Mouse (Mus musculus): ENCODE measurements around the gene Nelfe.
"Not testable (repeated sequence)": the region's sequence is repeated elsewhere in the genome, so short reads cannot be mapped to it uniquely, and the experiment has no call there.

Gene Nelfe

GRCm38 (mm10) chr17:34849722-34850516 lies at the start of gene Nelfe, which contains the start of gene Skiv2l:
TSS of gene Nelfe (plus strand) at chr17:34850391.
TSS of gene Skiv2l (minus strand) at chr17:34850210.
- peak; percentile 99 for DNase-seq (ENCODE audit: low read depth)

GRCm38 (mm10) chr17:34800781-34801305 lies 49.3 kb upstream of the Nelfe start:
- not testable (repeated sequence) for DNase-seq (ENCODE audit: low read depth)

- not testable (repeated sequence) for DNase-seq (ENCODE audit: low read depth)
Observed at GRCm38 (mm10) chr17:34802756-34803155, 47.4 kb upstream of the Nelfe start.

GRCm38 (mm10) chr17:34803367-34803766 lies 46.8 kb upstream of the Nelfe start:
- not testable (repeated sequence) for DNase-seq (ENCODE audit: low read depth)

GRCm38 (mm10) chr17:34804301-34804700 lies 45.9 kb upstream of the Nelfe start, which contains the start of gene Cyp21a1:
TSS of gene Cyp21a1 (minus strand) at chr17:34804561.
- DNase-seq (ENCODE audit: low read depth): not testable (repeated sequence)

GRCm38 (mm10) chr17:34804871-34805562 lies 45.2 kb upstream of the Nelfe start:
- peak; percentile 31 for DNase-seq (ENCODE audit: low read depth)

GRCm38 (mm10) chr17:34807176-34807575 lies 43.0 kb upstream of the Nelfe start:
- DNase-seq (ENCODE audit: low read depth): no peak

- DNase-seq (ENCODE audit: low read depth): no peak
Observed at GRCm38 (mm10) chr17:34808599-34809205, 41.5 kb upstream of the Nelfe start.

GRCm38 (mm10) chr17:34810411-34810810 lies 39.8 kb upstream of the Nelfe start:
- DNase-seq (ENCODE audit: low read depth): not testable (repeated sequence)

GRCm38 (mm10) chr17:34810811-34811210 lies 39.4 kb upstream of the Nelfe start:
- DNase-seq (ENCODE audit: low read depth): not testable (repeated sequence)

GRCm38 (mm10) chr17:34811275-34811674 lies 38.9 kb upstream of the Nelfe start:
- no peak for DNase-seq (ENCODE audit: low read depth)

GRCm38 (mm10) chr17:34813747-34814146 lies 36.4 kb upstream of the Nelfe start:
- DNase-seq (ENCODE audit: low read depth): peak; percentile 68

- DNase-seq (ENCODE audit: low read depth): no peak
Observed at GRCm38 (mm10) chr17:34814818-34815370, 35.3 kb upstream of the Nelfe start.

- not testable (repeated sequence) for DNase-seq (ENCODE audit: low read depth)
Observed at GRCm38 (mm10) chr17:34830776-34831175, 19.4 kb upstream of the Nelfe start.

GRCm38 (mm10) chr17:34836155-34836855 lies 13.9 kb upstream of the Nelfe start:
- DNase-seq (ENCODE audit: low read depth): no peak

GRCm38 (mm10) chr17:34836856-34837221 lies 13.4 kb upstream of the Nelfe start, which contains the start of the genes Stk19 and Dxo:
TSS of gene Stk19 (minus strand) at chr17:34836945.
TSS of gene Dxo (plus strand) at chr17:34837019.
- peak; percentile 98 for DNase-seq (ENCODE audit: low read depth)

GRCm38 (mm10) chr17:34837464-34838324 lies 12.5 kb upstream of the Nelfe start:
- DNase-seq (ENCODE audit: low read depth): no peak

GRCm38 (mm10) chr17:34838785-34839184 lies 11.4 kb upstream of the Nelfe start:
- DNase-seq (ENCODE audit: low read depth): no peak

- no peak for DNase-seq (ENCODE audit: low read depth)
Observed at GRCm38 (mm10) chr17:34840736-34841307, 9.4 kb upstream of the Nelfe start.

- DNase-seq (ENCODE audit: low read depth): no peak
Observed at GRCm38 (mm10) chr17:34844884-34845283, 5.3 kb upstream of the Nelfe start.

Data from NIH3T3 (cell line).